Mouse (Mus musculus) common myeloid progenitor, adult 5-6 weeks (primary cell): ENCODE data around the gene Fam69a. TPM values are rescaled to one million over a fixed set of nuclear protein-coding genes. Genes with fewer than 3 reads are reported as not detected.
"Not testable (repeated sequence)": the region's sequence is repeated elsewhere in the genome, so short reads cannot be mapped to it uniquely, and the experiment has no call there.

Experiments
- ATAC-seq: replicated peaks from 2 replicates; pipeline ENCODE4 v1.8.0; 2016; ENCODE audit warnings: low read depth, mild to moderate bottlenecking, moderate TSS enrichment, inconsistent platforms; ENCODE audit not compliant: poor library complexity, severe bottlenecking
- total RNA-seq: library from RNA; stranded (forward); fragments of 200-1000, 187-1606 nt; gene quantifications from 2 replicates; pipeline ENCODE4 v1.2.3, GENCODE M21; 2017

Fam69a gene
- total RNA-seq, 1 experiment from 2014 or later, result 28.6 TPM

- ATAC-seq, result peak; percentile 74
Observed at GRCm38 (mm10) chr5:107986255-107986966, 474 bp downstream of the Fam69a start.

DNA sequence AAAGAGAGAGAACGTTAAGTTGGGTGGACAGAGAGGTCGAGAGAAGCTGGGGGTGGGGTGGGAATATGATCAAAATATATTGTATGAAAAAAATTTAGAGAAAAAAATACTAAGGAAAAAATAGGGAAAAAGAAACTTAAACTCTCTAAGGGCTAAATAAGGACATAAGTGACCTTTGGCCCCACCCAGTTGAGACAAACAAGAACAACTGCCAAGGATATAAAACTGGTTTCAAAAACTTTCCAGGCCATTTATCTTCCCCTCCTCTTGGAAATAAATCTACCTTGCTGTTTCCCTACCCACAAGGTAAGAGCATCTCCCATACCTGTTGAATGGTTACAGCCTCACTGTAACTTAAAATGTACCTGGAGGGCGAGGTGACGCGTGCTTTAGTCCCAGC lies 2.9 kb downstream of the Fam69a start:
- no peak for ATAC-seq

DNA sequence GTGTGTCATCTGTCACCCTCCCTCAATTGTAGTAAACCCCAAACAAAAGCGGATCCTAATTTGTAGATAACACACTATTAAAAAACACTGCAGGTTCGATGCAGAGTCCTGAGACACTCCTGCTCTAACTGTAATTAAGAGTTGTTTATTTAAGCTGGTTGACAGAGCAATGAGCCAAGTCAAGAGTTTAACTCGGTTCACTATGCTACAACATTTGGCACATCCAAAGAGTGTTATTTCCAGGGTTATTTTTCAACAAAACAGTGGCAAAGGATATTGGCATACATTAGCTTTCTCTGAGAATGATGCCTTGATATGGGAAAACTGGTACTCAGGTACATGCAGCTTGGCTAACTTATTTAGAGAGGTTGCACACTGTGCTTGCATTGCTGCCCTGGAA lies 4.9 kb downstream of the Fam69a start:
- no peak for ATAC-seq

DNA sequence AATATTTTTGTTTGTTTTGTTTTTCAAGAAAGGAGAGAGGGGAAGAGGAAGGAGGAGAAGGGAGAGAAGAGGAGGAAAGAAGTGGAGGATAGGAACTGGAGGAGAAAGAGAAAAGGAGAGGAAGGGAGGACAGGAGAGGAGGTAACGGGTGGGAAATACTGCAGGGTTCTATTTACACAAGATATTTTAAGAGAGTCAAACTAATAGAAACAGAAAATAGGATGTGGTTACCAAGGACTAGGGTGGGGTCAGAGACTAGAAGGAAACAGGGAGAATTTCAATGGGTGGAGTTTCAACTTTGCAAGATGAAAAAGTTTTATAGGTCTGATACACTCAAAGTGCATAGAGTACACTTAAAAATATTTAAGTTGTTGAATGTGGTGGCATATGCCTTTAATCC lies 7.0 kb downstream of the Fam69a start:
- peak; percentile 64 for ATAC-seq

DNA sequence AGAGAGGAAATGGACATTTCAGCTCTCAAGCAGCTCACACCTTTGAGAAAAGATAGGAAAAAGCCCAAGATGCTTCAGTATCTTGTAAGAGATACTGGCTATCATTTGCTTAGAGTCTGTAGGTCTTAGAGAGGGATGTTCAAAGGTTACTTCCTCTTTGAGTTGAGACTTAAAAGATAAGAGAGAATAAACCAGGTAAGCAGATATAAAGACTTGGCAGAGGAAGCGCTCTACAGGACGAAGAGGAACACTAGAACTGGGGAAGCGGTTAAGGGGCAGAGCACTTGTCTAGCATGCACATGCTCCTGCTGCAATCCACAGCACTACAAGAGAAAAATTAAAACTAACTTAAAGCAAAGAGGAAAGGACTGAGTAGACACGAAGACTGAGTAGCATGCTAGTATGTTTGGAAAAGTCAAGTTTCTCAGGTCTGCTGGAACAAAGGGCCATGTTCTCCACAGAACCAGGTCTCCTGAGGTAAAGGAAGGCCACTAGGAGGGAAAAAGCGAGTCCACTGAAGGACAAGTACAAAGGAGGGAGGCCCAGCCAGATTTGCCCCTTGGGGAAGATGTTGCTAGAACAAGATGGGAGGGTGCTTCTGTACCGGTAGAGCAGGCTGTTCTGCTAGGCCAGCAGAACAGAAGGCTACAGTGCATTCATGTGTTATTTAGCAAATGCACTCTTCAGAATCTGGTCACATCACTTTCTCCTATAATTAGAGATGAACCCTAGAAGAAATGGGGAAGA lies 8.4 kb downstream of the Fam69a start:
- peak; percentile 55; the same call in 1 of the 2 replicates for ATAC-seq

DNA sequence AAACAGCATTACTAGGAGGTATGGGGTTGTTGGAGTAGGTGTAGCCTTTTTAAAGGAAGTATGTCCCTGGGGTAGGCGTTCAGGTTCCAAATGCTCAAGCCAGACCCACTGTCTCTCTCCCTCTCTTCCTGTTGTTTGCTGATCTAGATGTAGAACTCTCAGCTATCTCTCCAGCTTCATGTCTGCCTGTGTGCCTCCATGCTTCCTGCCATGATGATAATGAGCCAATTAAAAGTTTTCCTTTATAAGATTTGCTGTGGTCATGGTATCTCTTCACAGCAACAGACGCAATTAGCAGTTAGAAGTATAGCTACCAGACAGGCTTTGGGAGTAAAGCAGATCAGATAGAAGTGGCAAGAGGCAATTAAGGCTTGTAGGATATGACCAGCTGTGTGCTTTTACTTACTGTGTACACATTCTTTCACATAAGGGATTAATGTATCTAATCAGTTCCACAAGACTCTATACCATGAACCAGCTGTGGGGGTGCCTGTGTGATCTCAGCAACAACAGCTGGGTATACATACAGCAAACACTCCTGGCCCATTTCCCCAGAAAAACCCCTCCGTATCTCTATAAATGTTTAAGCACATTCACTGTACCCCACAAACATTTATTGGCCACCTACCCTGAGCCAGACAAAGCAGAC lies 9.1 kb downstream of the Fam69a start:
- ATAC-seq, result peak; percentile 23

GRCm38 (mm10) chr5:107973310-107973709 lies 13.6 kb downstream of the Fam69a start:
- ATAC-seq, result peak; percentile 50; the same call in 1 of the 2 replicates

GRCm38 (mm10) chr5:107972444-107973272 lies 14.2 kb downstream of the Fam69a start:
- peak; percentile 71 for ATAC-seq

GRCm38 (mm10) chr5:107971069-107971468 lies 15.8 kb downstream of the Fam69a start:
- no peak for ATAC-seq

DNA sequence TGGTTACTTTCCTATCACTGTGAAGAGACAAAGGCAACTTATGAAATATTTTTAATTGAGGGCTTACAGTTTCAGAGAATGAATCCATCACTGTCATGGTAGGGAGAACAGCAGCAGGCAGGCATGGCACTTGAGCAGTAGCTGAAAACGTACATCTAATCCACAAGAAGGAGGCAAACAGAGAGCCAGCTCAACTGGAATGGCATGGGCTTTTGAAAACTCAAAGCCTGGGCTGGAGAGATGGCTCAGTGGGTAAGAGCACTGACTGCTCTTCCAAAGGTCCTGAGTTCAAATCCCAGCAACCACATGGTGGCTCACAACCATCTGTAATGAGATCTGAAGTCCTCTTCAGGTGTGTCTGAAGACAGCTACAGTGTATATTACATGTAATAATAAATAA lies 17.1 kb downstream of the Fam69a start:
- ATAC-seq, result not testable (repeated sequence)

GRCm38 (mm10) chr5:107968079-107968478 lies 18.8 kb downstream of the Fam69a start:
- ATAC-seq, result no peak

GRCm38 (mm10) chr5:107966841-107967457 lies 19.9 kb downstream of the Fam69a start:
- peak; percentile 55 for ATAC-seq

- ATAC-seq, result no peak; the same call in 1 of the 2 replicates
Observed at GRCm38 (mm10) chr5:107966156-107966555, 20.7 kb downstream of the Fam69a start.

GRCm38 (mm10) chr5:107965355-107965991 lies 21.4 kb downstream of the Fam69a start:
- no peak for ATAC-seq

DNA sequence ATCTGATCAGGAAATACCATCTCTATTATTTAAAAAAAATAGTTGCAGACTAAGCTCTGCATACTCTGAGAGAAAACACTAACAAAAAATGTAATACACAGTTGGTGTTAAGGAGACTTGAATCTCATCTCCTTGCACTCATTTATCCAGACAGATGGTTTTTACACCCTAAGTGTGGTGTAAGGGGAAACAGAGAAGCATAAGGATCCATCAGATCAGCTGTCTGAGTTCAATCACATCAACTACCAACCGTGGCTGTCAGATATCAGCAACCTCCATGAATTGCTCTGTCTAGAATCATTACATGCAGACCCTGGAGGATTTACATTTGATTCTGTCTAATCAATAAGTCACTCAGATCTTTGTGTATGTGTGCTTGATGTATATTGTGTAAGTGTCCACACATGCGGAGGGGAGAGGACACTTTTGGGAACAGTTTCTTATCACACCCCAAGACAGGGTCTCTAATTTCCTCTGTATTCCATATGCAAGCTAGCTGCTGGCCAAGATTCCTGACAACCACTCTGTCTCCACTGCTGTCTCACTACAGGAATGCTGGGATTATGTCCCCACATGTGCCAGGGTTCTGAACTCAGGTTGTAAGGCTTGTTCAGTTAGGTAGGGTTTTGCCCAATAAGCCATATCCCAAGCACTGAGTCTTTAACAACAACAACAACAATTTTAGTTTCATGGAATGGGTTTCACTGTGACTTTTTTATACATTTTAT lies 22.7 kb downstream of the Fam69a start:
- no peak for ATAC-seq

- peak; percentile 24 for ATAC-seq
Observed at GRCm38 (mm10) chr5:107961438-107962251, 25.2 kb downstream of the Fam69a start.

DNA sequence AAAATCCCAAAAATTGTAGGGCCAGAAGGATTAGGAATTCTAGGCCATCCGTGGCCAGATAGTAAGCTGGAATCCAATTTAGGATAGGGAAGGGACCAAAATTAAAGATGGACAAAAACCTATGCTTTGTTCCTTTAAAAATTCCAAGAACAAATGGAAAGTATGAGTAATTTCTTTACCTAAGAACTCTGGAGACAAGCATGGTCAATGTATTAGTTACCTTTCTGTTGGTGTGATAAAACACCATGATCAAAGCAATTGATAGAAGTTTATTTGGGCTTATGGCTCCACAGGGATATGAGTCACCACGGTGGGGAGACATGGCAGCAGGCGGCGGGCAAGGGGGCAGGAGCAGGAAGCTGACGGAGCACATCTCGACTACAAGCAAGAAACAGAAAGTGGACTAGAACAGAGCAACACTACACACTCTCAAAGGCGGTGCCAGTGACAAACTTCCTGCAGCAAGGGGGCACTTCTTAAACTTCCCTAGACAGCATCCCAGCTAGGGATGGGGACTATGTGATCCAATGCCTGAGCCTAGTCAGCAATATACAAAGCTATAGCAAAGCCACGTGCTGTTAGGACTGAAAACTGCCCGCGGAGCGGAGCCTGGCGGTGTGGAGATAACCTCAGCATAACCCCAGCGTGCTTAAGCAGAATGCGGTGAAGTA lies 26.2 kb downstream of the Fam69a start:
- ATAC-seq, result peak; percentile 75
